In genomic region chrX:169975681-169976131, GRCm38 (mm10) we compare ENCODE assay signal across 7 mouse cellular contexts. TPM values are rescaled to one million over a fixed set of nuclear protein-coding genes. Genes with fewer than 3 reads are reported as not detected.
DNase-seq lines count a peak whose midpoint lies in the region; ATAC-seq lines count a peak whose summit lies in the region.
"Not testable (repeated sequence)": the region's sequence is repeated elsewhere in the genome, so short reads cannot be mapped to it uniquely, and the experiment has no call there.

No protein-coding gene starts in this region.

- H3K4me3 ChIP-seq in lung, embryonic 15.5 days, result not testable (repeated sequence)

- H3K9me3 ChIP-seq in lung, embryonic 15.5 days, result not testable (repeated sequence)

- WGBS in lung, embryonic 15.5 days, result 62% methylated on average over 3 of the region's 3 CpGs

- H3K27ac ChIP-seq in lung, embryonic 15.5 days, result not testable (repeated sequence)

- peaks cover 35% of the 10 kb centered on the region for H3K36me3 ChIP-seq in lung, embryonic 15.5 days

- not testable (repeated sequence) for H3K9ac ChIP-seq in lung, embryonic 15.5 days

- intact Hi-C loops in heart, postnatal 10 days (cut with DNase I), result not testable (repeated sequence)

- peak; percentile 5; the same call in 1 of the 2 replicates for ATAC-seq in lung, embryonic 15.5 days (ENCODE audit: borderline replicate concordance, extremely low read depth, low FRiP score, low TSS enrichment)

- H3K27me3 ChIP-seq in lung, embryonic 15.5 days, result not testable (repeated sequence)

- not testable (repeated sequence) for H3K4me1 ChIP-seq in lung, embryonic 15.5 days

- peak; percentile 39 for DNase-seq in adrenal gland, adult 2 months
- DNase-seq in embryo, embryonic 11.5 days (ENCODE audit: low read depth, low spot score), result peak; percentile 22
- DNase-seq in gastrocnemius, postnatal 25 days, result peak; percentile 5
- peak; percentile 56 to 64 for DNase-seq in heart, postnatal 10 days
- DNase-seq in layer of hippocampus, adult 11-12 months (ENCODE audit: low spot score), result peak; percentile 58
- DNase-seq in right cerebral cortex, adult 18-20 months, result peak; percentile 37

- not testable (repeated sequence) for H3K4me2 ChIP-seq in lung, embryonic 15.5 days

RNA-seq across cellular contexts. Expression of gene Gm21887, which starts 33.8 kb away (rescaled TPM):
- total RNA-seq in adrenal gland, adult 2 months (2021), result 100 to 1,000 TPM in 1 of 2 experiments, 10 to 100 TPM in 1; 67.4 to 241 TPM
- 957 and 2,016 TPM in 2 replicates for polyA plus RNA-seq in adrenal gland, adult 2 months (2012; rRNA removed)
- 10 to 100 TPM; 31.6 to 43.1 TPM for total RNA-seq in gastrocnemius, postnatal 25 days (2021)
- 10 to 100 TPM; 58.4 to 63.1 TPM for total RNA-seq in heart, postnatal 10 days (2021)
- polyA plus RNA-seq in lung, embryonic 15.5 days (2015; fragmentation: Nextera tagmentation; extraction: Ambion mirVana), result 199 and 218 TPM in 2 replicates

Comparison
In these comparisons a context has a peak if more than half of its experiments do, and no peak if none do; other contexts are left out.
1. DNase-seq: peak in every context shown above with its lines; median percentile 60 in heart, postnatal 10 days; 58 in layer of hippocampus, adult 11-12 months; 39 in adrenal gland, adult 2 months; 37 in right cerebral cortex, adult 18-20 months; 22 in embryo, embryonic 11.5 days; 5 in gastrocnemius, postnatal 25 days.